Mouse (Mus musculus) midbrain, embryonic 16.5 days (tissue): Measurements from ENCODE around the gene Ctf1. TPM values are rescaled to one million over a fixed set of nuclear protein-coding genes. Genes with fewer than 3 reads are reported as not detected.

Source experiments
- ATAC-seq: fragments of 200-750 bp; cut with Nextera tagmentation; 2 replicates; pipeline ENCODE4 v1.8.0; 2017; ENCODE audit warnings: moderate TSS enrichment
- H3K27ac ChIP-seq: fragments of 300-500 bp; sonication (generic); 2 replicates; pipeline ENCODE4 v1.5.1; 2014; ENCODE audit warnings: mild to moderate bottlenecking, low read length, mixed read lengths
- H3K27me3 ChIP-seq: fragments of 300-500 bp; sonication (generic); 2 replicates; pipeline ENCODE4 v1.6.1; 2014; ENCODE audit warnings: low read depth, low read length, mixed read lengths; ENCODE audit not compliant: control insufficient read depth, insufficient read depth
- H3K36me3 ChIP-seq: fragments of 300-500 bp; sonication (generic); 2 replicates; pipeline ENCODE4 v1.6.1; 2014; ENCODE audit warnings: mild to moderate bottlenecking, low read length, moderate library complexity, mixed read lengths; ENCODE audit not compliant: control insufficient read depth, insufficient read depth
- H3K4me1 ChIP-seq: fragments of 300-500 bp; sonication (generic); 2 replicates; pipeline ENCODE4 v1.6.1; 2014; ENCODE audit warnings: mild to moderate bottlenecking, low read length, mixed read lengths; ENCODE audit not compliant: control insufficient read depth, insufficient read depth
- H3K4me2 ChIP-seq: fragments of 300-500 bp; sonication (generic); 2 replicates; pipeline ENCODE4 v1.6.1; 2014; ENCODE audit warnings: mild to moderate bottlenecking, low read length, mixed read lengths
- H3K4me3 ChIP-seq: fragments of 300-500 bp; sonication (generic); 2 replicates; pipeline ENCODE4 v1.5.1; 2014; ENCODE audit warnings: low read depth, mild to moderate bottlenecking, low read length, moderate library complexity, mixed read lengths
- H3K9ac ChIP-seq: fragments of 300-500 bp; sonication (generic); 2 replicates; pipeline ENCODE4 v1.6.1; 2014; ENCODE audit warnings: low read depth, low read length, mixed read lengths
- H3K9me3 ChIP-seq: fragments of 300-500 bp; sonication (generic); replicated peaks from 2 replicates; pipeline ENCODE4 v1.6.1; 2014; ENCODE audit warnings: mild to moderate bottlenecking, low read length, mixed read lengths; ENCODE audit not compliant: control insufficient read depth, poor library complexity, severe bottlenecking
- WGBS: fragments of 180-500 bp; shearing (Covaris S2); extraction: QIAGEN DNeasy Blood & Tissue Kit; methylation state at CpG from one replicate; pipeline ENCODE4 v1.1.7; 2014; 5-methylcytosine and 5-hydroxymethylcytosine counted together
- polyA plus RNA-seq: library from polyadenylated mRNA; unstranded; fragments of >200 nt; fragmentation: Nextera tagmentation; extraction: Ambion mirVana; gene quantifications from 2 replicates; pipeline ENCODE4 v1.2.1, GENCODE M21; 2015

Ctf1 gene
- polyA plus RNA-seq, 1 experiment from 2014 or later = 3.2 TPM

- Histone ChIP-seq H3K9ac (peak within 1 kb of the TSS; percentile 42; the same call in 1 of the 2 replicates), H3K36me3 (peaks cover 4% of the 10 kb centered on the region; the same call in 1 of the 2 replicates), H3K27ac (peak within 1 kb of the TSS; percentile 77), H3K4me1 (peaks cover 17% of the 10 kb centered on the region), H3K4me2 (peak within 1 kb of the TSS; percentile 63), H3K9me3 (no peaks in the 10 kb centered on the region), H3K27me3 (no peaks in the 10 kb centered on the region), H3K4me3 (peak within 1 kb of the TSS; percentile 87)
- ATAC-seq = no peak
- under 1% methylated on average over 26 of the region's 26 CpGs for WGBS
Observed at GRCm38 (mm10) chr7:127744366-127745045, 32.0 kb downstream of the Ctf1 start, which contains the start of gene Fbxl19. Fbxl19 (plus strand) TSS chr7:127744543.

DNA sequence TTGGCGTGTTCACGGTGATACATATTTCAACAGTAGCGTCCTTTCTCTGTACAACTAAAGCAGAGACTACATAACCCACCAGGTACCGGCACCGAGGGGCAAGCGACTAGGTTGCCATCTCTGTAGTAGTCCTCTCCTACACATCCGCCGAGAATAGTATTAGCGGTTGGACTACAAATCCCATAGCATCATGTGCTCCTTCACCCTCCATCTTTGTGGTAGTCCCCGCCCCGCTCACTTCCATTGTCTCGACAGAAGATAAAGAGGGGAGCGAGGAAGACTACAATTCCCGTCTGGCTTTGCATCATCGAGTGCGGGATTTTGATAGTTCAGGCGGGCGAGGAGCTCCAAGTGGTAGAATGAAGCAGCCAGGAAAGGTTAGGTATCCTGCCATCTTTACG, 32.7 kb downstream of the Ctf1 start:
- WGBS = under 1% methylated on average over 19 of the region's 19 CpGs
- no peaks in the 10 kb centered on the region for H3K27me3 ChIP-seq
- peak; percentile 94 for ATAC-seq

GRCm38 (mm10) chr7:127745652-127746493, 33.3 kb downstream of the Ctf1 start:
- peaks cover 17% of the 10 kb centered on the region for H3K4me1 ChIP-seq
- under 1% methylated on average over 38 of the region's 39 CpGs for WGBS
- H3K4me2 ChIP-seq = peak overlapping the region; percentile 91
- ATAC-seq = peak; percentile 93
- no peaks in the 10 kb centered on the region for H3K27me3 ChIP-seq
- no peaks in the 10 kb centered on the region for H3K9me3 ChIP-seq
- H3K27ac ChIP-seq = peak overlapping the region; percentile 86
- peaks cover 12% of the 10 kb centered on the region for H3K36me3 ChIP-seq
- peak overlapping the region; percentile 87 for H3K4me3 ChIP-seq
- H3K9ac ChIP-seq = peak overlapping the region; percentile 98

More for the DNA sequence above, 32.7 kb downstream of the Ctf1 start:
- Histone ChIP-seq H3K27ac (peak overlapping the region; percentile 77), H3K9me3 (no peaks in the 10 kb centered on the region), H3K36me3 (peaks cover 11% of the 10 kb centered on the region; the same call in 1 of the 2 replicates), H3K4me3 (peak overlapping the region; percentile 87), H3K4me1 (peaks cover 17% of the 10 kb centered on the region), H3K9ac (peak overlapping the region; percentile 42; the same call in 1 of the 2 replicates), H3K4me2 (peak overlapping the region; percentile 63)

- H3K9ac ChIP-seq = peak overlapping the region; percentile 98
- WGBS = 1% methylated on average over 30 of the region's 62 CpGs
- ATAC-seq = no peak
Observed at GRCm38 (mm10) chr7:127746494-127747491, 34.3 kb downstream of the Ctf1 start.

GRCm38 (mm10) chr7:127747559-127748234, 35.2 kb downstream of the Ctf1 start:
- peak overlapping the region; percentile 98 for H3K9ac ChIP-seq
- H3K27me3 ChIP-seq = no peaks in the 10 kb centered on the region
- no peak for ATAC-seq
- peaks cover 19% of the 10 kb centered on the region for H3K4me1 ChIP-seq
- H3K36me3 ChIP-seq = peaks cover 28% of the 10 kb centered on the region
- H3K4me3 ChIP-seq = peak overlapping the region; percentile 87
- no peak overlapping the region for H3K27ac ChIP-seq
- no peaks in the 10 kb centered on the region for H3K9me3 ChIP-seq
- H3K4me2 ChIP-seq = peak overlapping the region; percentile 91
- 33% methylated on average over 6 of the region's 6 CpGs for WGBS

More at GRCm38 (mm10) chr7:127746494-127747491, 34.3 kb downstream of the Ctf1 start:
- Histone ChIP-seq H3K36me3 (peaks cover 21% of the 10 kb centered on the region), H3K4me3 (peak overlapping the region; percentile 87), H3K4me2 (peak overlapping the region; percentile 91), H3K9me3 (no peaks in the 10 kb centered on the region), H3K27me3 (no peaks in the 10 kb centered on the region), H3K4me1 (peaks cover 17% of the 10 kb centered on the region), H3K27ac (peak overlapping the region; percentile 86)

GRCm38 (mm10) chr7:127748235-127748560, 35.7 kb downstream of the Ctf1 start:
- no peak overlapping the region for H3K27ac ChIP-seq
- peak overlapping the region; percentile 87; the same call in 1 of the 2 replicates for H3K4me3 ChIP-seq
- no peaks in the 10 kb centered on the region for H3K27me3 ChIP-seq
- no peak for ATAC-seq
- peaks cover 31% of the 10 kb centered on the region for H3K36me3 ChIP-seq
- H3K4me2 ChIP-seq = peak overlapping the region; percentile 91
- H3K9ac ChIP-seq = peak overlapping the region; percentile 98; the same call in 1 of the 2 replicates
- H3K9me3 ChIP-seq = no peaks in the 10 kb centered on the region
- WGBS = 92% methylated on average over 28 of the region's 28 CpGs
- peaks cover 22% of the 10 kb centered on the region for H3K4me1 ChIP-seq

DNA sequence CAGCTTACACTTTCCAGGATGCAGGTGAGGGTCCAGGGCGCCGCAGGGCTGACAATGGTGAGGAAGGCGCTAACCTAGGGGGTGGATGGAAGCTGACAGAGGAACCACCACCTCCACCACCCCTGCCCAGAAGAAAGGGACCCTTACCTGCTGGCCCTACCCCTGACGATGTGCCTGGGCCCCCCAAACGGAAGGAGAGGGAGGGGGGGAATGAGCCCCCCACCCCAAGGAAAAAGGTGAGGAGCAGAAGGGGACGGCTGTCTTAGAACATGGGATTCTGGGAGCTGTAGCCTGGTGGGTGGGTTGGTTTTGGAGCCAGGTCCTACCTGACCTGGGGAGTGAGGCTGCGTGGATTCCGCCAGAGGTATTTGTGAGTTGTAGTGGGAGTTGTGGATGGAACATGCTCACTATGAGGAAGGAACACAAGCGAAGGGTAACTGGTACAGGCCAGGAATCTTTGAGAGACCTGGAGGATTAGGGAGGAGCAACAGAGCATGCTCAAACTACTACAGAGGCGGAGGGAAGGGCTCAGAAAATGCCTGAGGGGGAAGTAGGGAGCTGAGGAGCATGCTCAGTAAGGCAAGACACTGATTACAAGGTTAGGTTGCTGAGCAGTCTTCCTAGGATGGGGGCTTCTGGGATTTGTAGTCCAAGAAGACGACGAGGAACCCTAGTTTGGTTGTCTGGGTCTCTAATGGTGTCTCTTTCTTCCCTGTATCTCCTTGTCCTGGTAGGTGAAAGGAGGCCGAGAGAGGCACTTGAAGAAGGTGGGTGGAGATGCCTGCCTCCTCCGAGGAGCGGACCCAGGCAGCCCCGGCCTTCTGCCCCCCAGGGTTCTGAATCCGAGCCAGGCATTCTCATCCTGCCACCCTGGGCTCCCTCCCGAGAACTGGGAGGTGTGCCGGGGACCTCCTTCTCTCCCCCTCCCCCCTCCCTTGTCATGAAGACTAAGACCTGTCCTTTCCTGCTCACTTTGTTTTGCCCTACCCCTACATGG, 37.9 kb downstream of the Ctf1 start:
- Histone ChIP-seq H3K9ac (no peak overlapping the region), H3K4me1 (peaks cover 20% of the 10 kb centered on the region), H3K36me3 (peaks cover 42% of the 10 kb centered on the region), H3K27ac (no peak overlapping the region), H3K27me3 (no peaks in the 10 kb centered on the region), H3K9me3 (no peaks in the 10 kb centered on the region), H3K4me3 (no peak overlapping the region), H3K4me2 (no peak overlapping the region)
- 83% methylated on average over 19 of the region's 19 CpGs for WGBS
- no peak for ATAC-seq
